ENCODE assay signal across 15 mouse cellular contexts in the genomic region with DNA sequence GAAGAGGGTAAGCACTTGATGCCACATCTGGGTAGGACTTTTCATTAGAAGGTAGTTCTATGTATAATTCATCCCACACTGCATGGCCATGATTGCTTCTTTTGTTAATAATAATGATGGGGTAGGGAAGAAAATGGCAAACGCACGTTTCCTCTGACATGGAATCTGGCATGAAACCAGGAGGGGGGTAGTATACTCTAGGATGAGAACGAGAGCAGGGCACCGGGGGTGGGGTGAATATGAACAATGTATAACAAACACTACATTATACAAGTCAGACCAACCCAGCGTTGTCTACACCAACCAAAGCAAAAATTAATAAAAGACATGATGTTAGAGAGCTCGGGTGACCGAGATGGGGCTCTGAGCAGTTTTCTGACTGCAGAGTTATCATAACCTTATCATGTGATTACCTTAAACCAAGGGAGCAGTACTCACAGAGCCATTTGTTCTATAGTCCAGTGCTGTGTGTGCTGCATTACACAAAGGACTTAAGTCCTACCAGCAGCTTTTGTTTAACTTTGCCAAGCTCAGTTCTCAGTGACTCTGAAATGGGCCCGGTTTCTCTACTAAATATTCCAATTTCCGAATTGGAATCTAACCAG. TPM values are rescaled to one million over a fixed set of nuclear protein-coding genes. Genes with fewer than 3 reads are reported as not detected.
A peak's percentile ranks its signal among the peaks of the same experiment; 100 is the strongest.
DNase-seq lines count a peak whose midpoint lies in the region; ATAC-seq and TF ChIP-seq lines count a peak whose summit lies in the region.
"Had no signal": no experiment of that assay in that cellular context is flagged by ENCODE, and none has a peak within 500 bp of the region (broad histone marks: within the 10 kb centered on the region; RNA-seq: fewer than 3 reads in every experiment).

No protein-coding gene starts in this region.

- no peak overlapping the region for H3K4me3 ChIP-seq in forebrain, embryonic 11.5 days (ENCODE audit: low read depth, low read length)
- H3K4me3 ChIP-seq in forebrain, embryonic 10.5 days: no peak overlapping the region
- H3K4me3 ChIP-seq in limb, embryonic 14.5 days (replicated peaks; ENCODE audit: low read length): no peak overlapping the region
- H3K4me3 ChIP-seq in limb, embryonic 10.5 days: no peak overlapping the region
- no peak overlapping the region for H3K4me3 ChIP-seq in forebrain, embryonic 14.5 days (ENCODE audit: low read depth, low read length)
- H3K4me3 ChIP-seq in midbrain, embryonic 15.5 days: no peak overlapping the region
- H3K4me3 ChIP-seq: embryonic facial prominence, embryonic 13.5 days; hindbrain, embryonic 15.5 days had no signal

- DNase-seq in forebrain, embryonic 11.5 days (ENCODE audit: low spot score): peak; percentile 37
- DNase-seq in forebrain, embryonic 10.5 days (ENCODE audit: extremely low spot score, low spot score): no peak
- DNase-seq in limb, embryonic 14.5 days (ENCODE audit: low spot score): peak; percentile 17
- no peak for DNase-seq in limb, embryonic 10.5 days (ENCODE audit: low spot score)
- DNase-seq in forebrain, embryonic 14.5 days (ENCODE audit: low spot score): peak; percentile 78
- no peak for DNase-seq in right cerebral cortex, adult 18-20 months
- DNase-seq in urinary bladder, postnatal 36 days (ENCODE audit: low spot score in 2 of 2): no peak
- DNase-seq: adrenal gland, postnatal 10 days; cerebellum, postnatal 25 days; kidney, postnatal 14 days; lung, postnatal 4 days; spleen, adult 18-20 months had no signal

- no peaks in the 10 kb centered on the region for H3K36me3 ChIP-seq in forebrain, embryonic 11.5 days (ENCODE audit: control insufficient read depth, insufficient read depth, low read length)
- peaks cover 28% of the 10 kb centered on the region for H3K36me3 ChIP-seq in forebrain, embryonic 10.5 days (replicated peaks)
- H3K36me3 ChIP-seq in limb, embryonic 14.5 days (ENCODE audit: control insufficient read depth, insufficient read depth, low read length): 0 out of 2 replicates have a peak, but pooled peaks cover 3% of the 10 kb centered on the region
- H3K36me3 ChIP-seq in limb, embryonic 10.5 days: peaks cover 16% of the 10 kb centered on the region
- no peaks in the 10 kb centered on the region for H3K36me3 ChIP-seq in forebrain, embryonic 14.5 days (ENCODE audit: control insufficient read depth, insufficient read depth, low read length)
- no peaks in the 10 kb centered on the region for H3K36me3 ChIP-seq in midbrain, embryonic 15.5 days (replicated peaks)
- H3K36me3 ChIP-seq: hindbrain, embryonic 15.5 days had no signal

- TF ChIP-seq POLR2A in limb, embryonic 14.5 days (IDR thresholded peaks at IDR 0.05; ENCODE audit: borderline replicate concordance, extremely low read depth, insufficient read depth, insufficient read length): no peak

- WGBS in forebrain, embryonic 11.5 days: 74% methylated on average over 9 of the region's 9 CpGs
- 90% methylated on average over 9 of the region's 9 CpGs for WGBS in forebrain, embryonic 10.5 days
- 76% methylated on average over 9 of the region's 9 CpGs for WGBS in limb, embryonic 14.5 days
- WGBS in limb, embryonic 10.5 days: 97% methylated on average over 9 of the region's 9 CpGs
- WGBS in forebrain, embryonic 14.5 days: 45% methylated on average over 9 of the region's 9 CpGs
- 69% methylated on average over 9 of the region's 9 CpGs for WGBS in midbrain, embryonic 15.5 days

- H3K4me2 ChIP-seq in forebrain, embryonic 11.5 days (ENCODE audit: low read depth, low read length, severe bottlenecking): no peak overlapping the region
- no peak overlapping the region for H3K4me2 ChIP-seq in limb, embryonic 14.5 days (replicated peaks; ENCODE audit: low read depth, low read length, severe bottlenecking)
- 0 out of 2 replicates have a peak overlapping the region, but pooled peaks have one; percentile 3 for H3K4me2 ChIP-seq in forebrain, embryonic 14.5 days (ENCODE audit: low read length)
- no peak overlapping the region for H3K4me2 ChIP-seq in midbrain, embryonic 15.5 days
- H3K4me2 ChIP-seq: embryonic facial prominence, embryonic 13.5 days; hindbrain, embryonic 15.5 days had no signal

- no peaks in the 10 kb centered on the region for H3K4me1 ChIP-seq in forebrain, embryonic 11.5 days (replicated peaks; ENCODE audit: control insufficient read depth, insufficient read depth, low read length)
- peaks cover 9% of the 10 kb centered on the region; the same call in 1 of the 2 replicates for H3K4me1 ChIP-seq in forebrain, embryonic 10.5 days
- peaks cover 5% of the 10 kb centered on the region; the same call in 1 of the 2 replicates for H3K4me1 ChIP-seq in limb, embryonic 14.5 days (ENCODE audit: control insufficient read depth, insufficient read depth, low read length)
- no peaks in the 10 kb centered on the region for H3K4me1 ChIP-seq in limb, embryonic 10.5 days
- H3K4me1 ChIP-seq in forebrain, embryonic 14.5 days (ENCODE audit: control insufficient read depth, insufficient read depth, low read length): peaks cover 20% of the 10 kb centered on the region
- H3K4me1 ChIP-seq in midbrain, embryonic 15.5 days: 0 out of 2 replicates have a peak, but pooled peaks cover 6% of the 10 kb centered on the region

- no peaks in the 10 kb centered on the region for H3K9me3 ChIP-seq in forebrain, embryonic 11.5 days (ENCODE audit: control insufficient read depth, low read length)
- H3K9me3 ChIP-seq in forebrain, embryonic 10.5 days: no peaks in the 10 kb centered on the region
- no peaks in the 10 kb centered on the region for H3K9me3 ChIP-seq in limb, embryonic 14.5 days (ENCODE audit: control insufficient read depth, low read length)
- no peaks in the 10 kb centered on the region for H3K9me3 ChIP-seq in limb, embryonic 10.5 days (replicated peaks)
- H3K9me3 ChIP-seq in forebrain, embryonic 14.5 days (replicated peaks; ENCODE audit: control insufficient read depth, low read length): no peaks in the 10 kb centered on the region
- no peaks in the 10 kb centered on the region for H3K9me3 ChIP-seq in midbrain, embryonic 15.5 days
- H3K9me3 ChIP-seq: embryonic facial prominence, embryonic 13.5 days; hindbrain, embryonic 15.5 days had no signal

- H3K9ac ChIP-seq in forebrain, embryonic 11.5 days (ENCODE audit: low read length): no peak overlapping the region
- H3K9ac ChIP-seq in limb, embryonic 14.5 days (ENCODE audit: low read depth, low read length, severe bottlenecking): no peak overlapping the region
- H3K9ac ChIP-seq in forebrain, embryonic 14.5 days (ENCODE audit: low read length): no peak overlapping the region
- H3K9ac ChIP-seq in midbrain, embryonic 15.5 days: no peak overlapping the region
- H3K9ac ChIP-seq: embryonic facial prominence, embryonic 13.5 days; hindbrain, embryonic 15.5 days had no signal

- no peak for ATAC-seq in forebrain, embryonic 11.5 days (replicated peaks; ENCODE audit: low FRiP score)
- ATAC-seq in limb, embryonic 14.5 days (ENCODE audit: low FRiP score, low read depth): no peak
- ATAC-seq in forebrain, embryonic 14.5 days: peak; percentile 74
- ATAC-seq in midbrain, embryonic 15.5 days (replicated peaks): peak; percentile 41; the same call in 1 of the 2 replicates

- H3K27me3 ChIP-seq in forebrain, embryonic 11.5 days (ENCODE audit: control insufficient read depth, insufficient read depth, low read length): no peaks in the 10 kb centered on the region
- no peaks in the 10 kb centered on the region for H3K27me3 ChIP-seq in forebrain, embryonic 10.5 days (ENCODE audit: poor library complexity, severe bottlenecking)
- H3K27me3 ChIP-seq in limb, embryonic 14.5 days (ENCODE audit: control insufficient read depth, insufficient read depth, low read length): no peaks in the 10 kb centered on the region
- H3K27me3 ChIP-seq in limb, embryonic 10.5 days (ENCODE audit: low read depth, poor library complexity, severe bottlenecking): no peaks in the 10 kb centered on the region
- H3K27me3 ChIP-seq in forebrain, embryonic 14.5 days (replicated peaks; ENCODE audit: control insufficient read depth, insufficient read depth, low read length): no peaks in the 10 kb centered on the region
- no peaks in the 10 kb centered on the region for H3K27me3 ChIP-seq in midbrain, embryonic 15.5 days (replicated peaks)
- H3K27me3 ChIP-seq: embryonic facial prominence, embryonic 13.5 days; hindbrain, embryonic 15.5 days had no signal

- H3K27ac ChIP-seq in forebrain, embryonic 11.5 days (ENCODE audit: low read depth, low read length): no peak overlapping the region
- no peak overlapping the region for H3K27ac ChIP-seq in forebrain, embryonic 10.5 days
- H3K27ac ChIP-seq in limb, embryonic 14.5 days (replicated peaks; ENCODE audit: low read depth, low read length): no peak overlapping the region
- H3K27ac ChIP-seq in limb, embryonic 10.5 days: no peak overlapping the region
- peak overlapping the region; percentile 77 for H3K27ac ChIP-seq in forebrain, embryonic 14.5 days (ENCODE audit: low read depth, low read length)
- no peak overlapping the region for H3K27ac ChIP-seq in midbrain, embryonic 15.5 days
- H3K27ac ChIP-seq: embryonic facial prominence, embryonic 13.5 days had no signal

RNA-seq across cellular contexts. Expression of gene Chsy1, which starts 55.2 kb away (rescaled TPM):
- polyA plus RNA-seq in forebrain, embryonic 11.5 days (2014; fragmentation: Nextera tagmentation; extraction: Ambion mirVana): 17.7 and 18.6 TPM in 2 replicates
- 13.1 and 13.5 TPM in 2 replicates for polyA plus RNA-seq in forebrain, embryonic 10.5 days (2016; fragmentation: Nextera tagmentation; extraction: Ambion mirVana)
- 33.3 and 36.1 TPM in 2 replicates for polyA plus RNA-seq in limb, embryonic 14.5 days (2012; rRNA removed)
- 33.6 and 35.5 TPM in 2 replicates for polyA plus RNA-seq in limb, embryonic 14.5 days (2014; fragmentation: Nextera tagmentation; extraction: Ambion mirVana)
- polyA plus RNA-seq in limb, embryonic 10.5 days (2016; fragmentation: Nextera tagmentation; extraction: Ambion mirVana): 12.9 and 14.8 TPM in 2 replicates
- 17.8 and 19.5 TPM in 2 replicates for polyA plus RNA-seq in forebrain, embryonic 14.5 days (2014; fragmentation: Nextera tagmentation; extraction: Ambion mirVana)
- polyA plus RNA-seq in midbrain, embryonic 15.5 days (2015; fragmentation: Nextera tagmentation; extraction: Ambion mirVana): 10.0 and 10.7 TPM in 2 replicates

Comparison
In these comparisons a context has a peak if more than half of its experiments do, and no peak if none do; other contexts are left out.
1. ATAC-seq: peak in forebrain, embryonic 14.5 days (single experiment) and midbrain, embryonic 15.5 days (single experiment); none in forebrain, embryonic 11.5 days (single experiment) and limb, embryonic 14.5 days (single experiment).
2. DNase-seq: peak in forebrain, embryonic 11.5 days (single experiment), limb, embryonic 14.5 days (single experiment) and forebrain, embryonic 14.5 days (single experiment); none in forebrain, embryonic 10.5 days (single experiment), limb, embryonic 10.5 days (single experiment), right cerebral cortex, adult 18-20 months (single experiment) and urinary bladder, postnatal 36 days (0 of 2).